Mouse (Mus musculus) neural tube, embryonic 12.5 days (tissue): ENCODE data around the gene Ptpn1. TPM values are rescaled to one million over a fixed set of nuclear protein-coding genes. Genes with fewer than 3 reads are reported as not detected.

Source experiments
- ATAC-seq: fragments of 200-750 bp; cut with Nextera tagmentation; 2 replicates; pipeline ENCODE4 v1.8.0; 2017; ENCODE audit warnings: low read depth, mild to moderate bottlenecking, moderate TSS enrichment, moderate library complexity; ENCODE audit not compliant: low FRiP score
- H3K27ac ChIP-seq: fragments of 300-500 bp; sonication (generic); 2 replicates; pipeline ENCODE4 v1.5.1; 2016
- H3K27me3 ChIP-seq: fragments of 300-500 bp; sonication (generic); replicated peaks from 2 replicates; pipeline ENCODE4 v1.6.1; 2016; ENCODE audit warnings: mild to moderate bottlenecking
- H3K36me3 ChIP-seq: fragments of 300-500 bp; sonication (generic); 2 replicates; pipeline ENCODE4 v1.6.1; 2016; ENCODE audit warnings: mild to moderate bottlenecking
- H3K4me1 ChIP-seq: fragments of 300-500 bp; sonication (generic); 2 replicates; pipeline ENCODE4 v1.6.1; 2016
- H3K4me2 ChIP-seq: fragments of 300-500 bp; sonication (generic); replicated peaks from 2 replicates; pipeline ENCODE4 v1.6.1; 2016; ENCODE audit warnings: mild to moderate bottlenecking
- H3K4me3 ChIP-seq: fragments of 300-500 bp; sonication (generic); 2 replicates; pipeline ENCODE4 v1.5.1; 2016
- H3K9ac ChIP-seq: fragments of 300-500 bp; sonication (generic); 2 replicates; pipeline ENCODE4 v1.6.1; 2016; ENCODE audit warnings: mild to moderate bottlenecking
- H3K9me3 ChIP-seq: fragments of 300-500 bp; sonication (generic); 2 replicates; pipeline ENCODE4 v1.6.1; 2016; ENCODE audit warnings: mild to moderate bottlenecking
- WGBS: fragments of 180-500 bp; shearing (Covaris S2); methylation state at CpG from one replicate; pipeline ENCODE4 v1.1.7; 2016; 5-methylcytosine and 5-hydroxymethylcytosine counted together
- polyA plus RNA-seq: library from polyadenylated mRNA; unstranded; fragments of >200 nt; fragmentation: Nextera tagmentation; extraction: Ambion mirVana; gene quantifications from 2 replicates; pipeline ENCODE4 v1.2.1, GENCODE M21; 2016

The Ptpn1 gene
- polyA plus RNA-seq, 1 experiment from 2014 or later: 118 TPM

GRCm38 (mm10) chr2:167924803-167925604 is 6.9 kb upstream of the Ptpn1 start:
- peak; percentile 67; the same call in 1 of the 2 replicates for ATAC-seq
- Histone ChIP-seq H3K27ac (no peak overlapping the region), H3K9ac (peak overlapping the region; percentile 27; the same call in 1 of the 2 replicates), H3K9me3 (no peaks in the 10 kb centered on the region), H3K4me3 (peak overlapping the region; percentile 39), H3K27me3 (no peaks in the 10 kb centered on the region), H3K4me1 (peaks cover 5% of the 10 kb centered on the region), H3K36me3 (no peaks in the 10 kb centered on the region), H3K4me2 (peak overlapping the region; percentile 83)
- 4% methylated on average over 29 of the region's 29 CpGs for WGBS

DNA sequence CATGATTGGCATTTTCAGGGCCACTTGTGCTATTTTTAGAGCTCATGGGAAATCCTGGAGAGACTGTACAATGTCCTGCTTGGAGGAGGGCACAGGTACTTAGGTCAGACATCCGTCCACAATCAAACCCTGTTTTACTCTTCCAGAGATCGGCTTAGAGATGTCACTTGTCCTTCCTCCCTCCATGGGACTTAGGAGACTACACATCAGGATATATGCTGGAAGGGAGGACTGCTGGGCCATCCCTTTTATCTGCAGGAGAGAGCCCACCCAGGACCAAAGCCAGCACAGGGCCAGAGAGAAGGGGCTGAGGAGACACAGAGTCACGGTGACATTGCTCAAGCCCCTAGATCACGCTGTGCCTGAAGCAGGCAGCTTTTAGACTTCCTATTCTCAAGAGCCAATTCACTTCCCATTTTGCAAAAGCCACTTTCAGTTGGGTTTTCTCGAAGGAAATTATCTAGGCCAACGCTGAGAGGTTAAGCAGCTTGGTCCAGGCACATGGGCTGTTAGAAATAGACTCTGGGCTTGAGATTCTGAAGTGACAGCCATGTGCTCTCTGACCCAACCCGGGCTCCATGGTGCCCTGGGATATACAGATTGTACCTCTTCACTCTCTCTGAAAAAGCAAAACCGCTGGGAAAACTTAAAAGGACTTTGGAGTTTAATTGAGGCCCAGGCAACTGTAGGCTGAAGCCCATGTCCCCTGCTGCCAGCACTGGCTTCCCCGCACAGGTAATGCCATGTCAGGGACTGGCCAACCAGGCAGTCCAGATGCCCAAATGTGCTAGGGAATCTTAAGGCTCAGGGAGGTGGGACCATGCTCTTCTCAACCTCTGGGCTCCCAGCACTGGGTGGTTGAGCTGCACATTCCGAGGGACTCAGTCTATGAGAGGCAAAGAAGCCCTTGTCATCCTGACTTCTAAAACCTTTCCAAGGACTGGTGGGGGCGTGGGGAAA is 5.7 kb upstream of the Ptpn1 start:
- Histone ChIP-seq H3K9me3 (no peaks in the 10 kb centered on the region), H3K4me3 (no peak overlapping the region), H3K27ac (no peak overlapping the region), H3K27me3 (no peaks in the 10 kb centered on the region), H3K36me3 (no peaks in the 10 kb centered on the region), H3K9ac (no peak overlapping the region), H3K4me2 (peak overlapping the region; percentile 83; the same call in 1 of the 2 replicates), H3K4me1 (peaks cover 6% of the 10 kb centered on the region)
- 85% methylated on average over 11 of the region's 11 CpGs for WGBS
- ATAC-seq: no peak

DNA sequence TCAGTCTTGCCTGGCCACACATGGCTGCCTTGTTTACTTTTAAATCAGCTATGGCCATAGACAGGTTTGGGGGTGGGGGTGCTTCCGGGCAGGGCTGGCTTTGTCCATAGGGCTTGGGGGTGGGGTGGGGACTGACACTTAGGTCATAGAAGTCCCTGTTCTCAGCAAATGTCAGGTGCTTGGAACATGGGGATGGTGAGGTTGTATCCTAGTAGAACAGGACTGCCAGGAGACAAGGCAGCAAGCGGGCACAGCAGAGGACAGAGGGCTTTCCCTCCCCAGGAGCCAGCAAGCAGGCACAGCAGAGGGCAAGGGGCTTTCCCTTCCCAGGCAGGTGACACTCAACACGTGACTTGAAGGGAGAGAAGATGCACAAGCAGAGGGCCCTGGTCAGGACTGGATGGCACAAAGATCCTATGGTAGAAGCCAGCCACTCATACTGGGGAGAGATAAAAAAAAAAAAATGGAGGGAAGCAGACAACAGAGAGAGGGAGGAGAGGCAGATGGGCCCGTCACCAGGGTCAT is 3.8 kb upstream of the Ptpn1 start:
- Histone ChIP-seq H3K4me1 (peaks cover 15% of the 10 kb centered on the region), H3K27ac (no peak overlapping the region), H3K4me3 (no peak overlapping the region), H3K9me3 (no peaks in the 10 kb centered on the region), H3K27me3 (no peaks in the 10 kb centered on the region), H3K4me2 (no peak overlapping the region), H3K36me3 (no peaks in the 10 kb centered on the region), H3K9ac (no peak overlapping the region)
- WGBS: 76% methylated on average over 4 of the region's 4 CpGs
- ATAC-seq: no peak

DNA sequence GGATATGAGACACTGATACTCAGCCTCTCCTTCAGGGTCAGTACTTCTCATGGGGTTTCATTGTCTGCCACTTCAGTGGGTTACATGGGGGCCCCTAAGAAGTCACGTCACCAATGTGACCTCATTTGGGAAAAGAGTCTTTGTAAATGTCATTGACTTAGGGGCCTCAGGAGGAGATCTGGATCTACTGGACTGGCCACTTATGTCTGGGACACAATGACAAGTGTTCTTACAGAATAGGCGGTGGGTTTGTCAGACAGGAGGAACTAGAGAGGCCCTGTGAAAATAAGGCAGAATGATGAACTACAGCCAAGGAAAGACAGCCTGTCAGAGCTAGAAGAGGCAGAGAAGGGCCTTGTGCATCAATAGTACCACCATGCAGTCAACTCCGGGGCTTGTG is 2.9 kb upstream of the Ptpn1 start:
- H3K36me3 ChIP-seq: no peaks in the 10 kb centered on the region
- no peak overlapping the region for H3K9ac ChIP-seq
- peaks cover 24% of the 10 kb centered on the region for H3K4me1 ChIP-seq
- no peak overlapping the region for H3K4me3 ChIP-seq
- ATAC-seq: no peak
- no peaks in the 10 kb centered on the region for H3K9me3 ChIP-seq
- H3K27ac ChIP-seq: no peak overlapping the region
- H3K27me3 ChIP-seq: no peaks in the 10 kb centered on the region
- H3K4me2 ChIP-seq: no peak overlapping the region
- WGBS: 80% methylated on average over 3 of the region's 3 CpGs

DNA sequence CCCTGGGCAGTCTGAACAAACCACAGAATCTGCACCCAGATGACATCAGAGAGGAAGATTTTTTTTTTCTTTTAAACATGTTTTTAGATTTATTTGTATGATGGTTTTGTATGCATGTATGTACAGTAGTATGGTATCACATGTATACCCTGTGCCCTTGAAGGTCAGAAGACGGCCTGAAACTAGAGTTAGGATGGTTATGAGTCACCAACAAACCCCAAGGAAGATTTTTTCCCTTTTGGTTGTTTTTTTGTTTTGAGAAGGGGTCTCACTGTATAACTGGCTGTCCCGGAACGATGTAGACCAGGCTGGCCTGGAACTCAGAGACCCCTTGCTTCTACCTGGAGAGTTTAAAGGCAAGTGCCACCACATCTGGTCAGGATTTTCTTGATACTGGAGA is 882 bp upstream of the Ptpn1 start:
- 98% methylated on average over 3 of the region's 3 CpGs for WGBS
- Histone ChIP-seq H3K4me1 (peaks cover 34% of the 10 kb centered on the region), H3K4me2 (peak overlapping the region; percentile 77), H3K9ac (no peak overlapping the region), H3K9me3 (no peaks in the 10 kb centered on the region), H3K36me3 (no peaks in the 10 kb centered on the region), H3K4me3 (no peak overlapping the region), H3K27ac (no peak overlapping the region), H3K27me3 (no peaks in the 10 kb centered on the region)
- no peak for ATAC-seq

DNA sequence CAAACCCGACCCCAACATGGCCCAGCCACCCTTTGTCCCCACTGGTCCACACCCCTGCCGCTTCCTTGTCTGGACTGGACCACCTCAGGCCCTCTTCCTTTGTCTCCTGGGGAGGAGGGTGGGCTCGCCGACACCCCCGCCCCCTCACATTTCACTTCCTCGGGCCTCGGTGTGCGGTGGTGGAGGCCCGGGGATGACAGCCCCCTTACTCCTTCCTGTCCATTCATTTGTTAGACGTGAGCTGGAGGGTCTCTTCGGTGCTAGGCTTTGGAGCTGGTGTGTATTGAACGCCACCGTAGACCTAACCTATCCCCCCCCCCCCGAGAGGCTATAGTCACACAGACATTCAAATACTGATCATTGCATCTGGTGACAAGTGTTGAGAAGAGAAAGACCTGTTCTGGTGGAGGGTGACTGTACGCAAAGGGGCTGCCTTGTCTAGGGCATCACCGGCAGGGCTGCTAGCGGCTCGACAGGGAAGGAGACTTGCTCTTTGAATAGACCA is 922 bp downstream of the Ptpn1 start:
- WGBS: 0% methylated on average over 18 of the region's 18 CpGs
- no peaks in the 10 kb centered on the region for H3K9me3 ChIP-seq
- no peak overlapping the region for H3K27ac ChIP-seq
- H3K36me3 ChIP-seq: no peaks in the 10 kb centered on the region
- peaks cover 37% of the 10 kb centered on the region for H3K4me1 ChIP-seq
- no peaks in the 10 kb centered on the region for H3K27me3 ChIP-seq
- peak overlapping the region; percentile 94 for H3K9ac ChIP-seq
- ATAC-seq: peak; percentile 76
- H3K4me2 ChIP-seq: peak overlapping the region; percentile 77
- H3K4me3 ChIP-seq: peak overlapping the region; percentile 94

- Histone ChIP-seq H3K4me3 (peak overlapping the region; percentile 94), H3K9ac (peak overlapping the region; percentile 94), H3K27ac (no peak overlapping the region), H3K27me3 (no peaks in the 10 kb centered on the region), H3K36me3 (no peaks in the 10 kb centered on the region), H3K9me3 (no peaks in the 10 kb centered on the region), H3K4me1 (peaks cover 37% of the 10 kb centered on the region), H3K4me2 (peak overlapping the region; percentile 77)
- 59% methylated on average over 7 of the region's 7 CpGs for WGBS
- ATAC-seq: no peak
These were observed 1.5 kb downstream of the Ptpn1 start for GRCm38 (mm10) chr2:167933397-167933796.

- H3K36me3 ChIP-seq: no peaks in the 10 kb centered on the region
- no peaks in the 10 kb centered on the region for H3K9me3 ChIP-seq
- H3K27ac ChIP-seq: no peak overlapping the region
- H3K4me3 ChIP-seq: no peak overlapping the region
- peaks cover 60% of the 10 kb centered on the region for H3K4me1 ChIP-seq
- no peak overlapping the region for H3K9ac ChIP-seq
- H3K4me2 ChIP-seq: 0 out of 2 replicates have a peak overlapping the region, but pooled peaks have one; percentile 12
- 78% methylated on average over 3 of the region's 3 CpGs for WGBS
- no peaks in the 10 kb centered on the region for H3K27me3 ChIP-seq
- no peak for ATAC-seq
These were observed 4.1 kb downstream of the Ptpn1 start for GRCm38 (mm10) chr2:167935956-167936355.

DNA sequence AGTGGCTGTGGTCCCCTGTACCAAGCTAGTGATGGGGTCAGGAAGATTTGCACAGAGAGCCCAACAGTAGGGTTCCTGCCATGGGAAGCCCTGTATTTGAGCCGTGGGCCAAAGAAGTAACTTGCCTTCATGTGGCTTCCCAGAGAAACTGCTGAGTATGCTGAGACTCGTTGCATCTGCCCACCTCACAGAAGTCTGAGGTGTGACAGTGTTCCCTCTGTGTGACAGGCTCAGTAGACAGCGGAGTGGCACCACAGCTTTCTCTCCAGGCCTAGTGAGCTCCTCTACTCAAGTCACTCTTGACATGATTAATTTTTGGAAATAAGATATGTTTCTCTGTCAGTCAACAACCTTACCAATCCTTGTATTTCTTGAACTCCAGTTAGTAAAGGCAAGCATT is 6.9 kb downstream of the Ptpn1 start:
- 82% methylated on average over 3 of the region's 3 CpGs for WGBS
- peaks cover 71% of the 10 kb centered on the region for H3K4me1 ChIP-seq
- ATAC-seq: no peak

GRCm38 (mm10) chr2:167939204-167939603 is 7.3 kb downstream of the Ptpn1 start:
- Histone ChIP-seq H3K36me3 (no peaks in the 10 kb centered on the region), H3K9me3 (no peaks in the 10 kb centered on the region), H3K27me3 (no peaks in the 10 kb centered on the region), H3K4me3 (no peak overlapping the region), H3K9ac (no peak overlapping the region), H3K4me2 (no peak overlapping the region), H3K27ac (no peak overlapping the region), H3K4me1 (peaks cover 70% of the 10 kb centered on the region)
- ATAC-seq: no peak
- whole genome bisulfite sequencing: 58% methylated on average over 4 of the region's 4 CpGs

More for the DNA sequence above, 6.9 kb downstream of the Ptpn1 start:
- H3K27me3 ChIP-seq: no peaks in the 10 kb centered on the region
- no peaks in the 10 kb centered on the region for H3K9me3 ChIP-seq
- no peak overlapping the region for H3K4me2 ChIP-seq
- no peaks in the 10 kb centered on the region for H3K36me3 ChIP-seq
- no peak overlapping the region for H3K27ac ChIP-seq
- no peak overlapping the region for H3K4me3 ChIP-seq
- no peak overlapping the region for H3K9ac ChIP-seq

GRCm38 (mm10) chr2:167939632-167940399 is 8.0 kb downstream of the Ptpn1 start:
- Histone ChIP-seq H3K9ac (0 out of 2 replicates have a peak overlapping the region, but pooled peaks have one; percentile 17), H3K4me3 (no peak overlapping the region), H3K27ac (no peak overlapping the region), H3K27me3 (no peaks in the 10 kb centered on the region), H3K4me2 (no peak overlapping the region), H3K4me1 (peaks cover 72% of the 10 kb centered on the region), H3K9me3 (no peaks in the 10 kb centered on the region), H3K36me3 (no peaks in the 10 kb centered on the region)
- 61% methylated on average over 11 of the region's 11 CpGs for WGBS
- no peak for ATAC-seq
